ENCODE assay signal across 17 mouse cellular contexts in genomic region chr7:28966751-28967505, GRCm38 (mm10). TPM values are rescaled to one million over a fixed set of nuclear protein-coding genes. Genes with fewer than 3 reads are reported as not detected.
DNase-seq lines count a peak whose midpoint lies in the region; ATAC-seq and TF ChIP-seq lines count a peak whose summit lies in the region.
"Had no signal": no experiment of that assay in that cellular context is flagged by ENCODE, and none has a peak within 500 bp of the region (broad histone marks: within the 10 kb centered on the region; RNA-seq: fewer than 3 reads in every experiment).

No protein-coding gene starts in this region.

- no peaks in the 10 kb centered on the region for H3K27me3 ChIP-seq in heart, embryonic 15.5 days
- H3K27me3 ChIP-seq in liver, embryonic 12.5 days (replicated peaks): no peaks in the 10 kb centered on the region
- H3K27me3 ChIP-seq in embryonic facial prominence, embryonic 15.5 days: no peaks in the 10 kb centered on the region
- H3K27me3 ChIP-seq in cerebellum, adult 2 months (ENCODE audit: control insufficient read depth, insufficient read depth, low read length): no peaks in the 10 kb centered on the region
- H3K27me3 ChIP-seq: midbrain, embryonic 13.5 days; neural tube, embryonic 12.5 days had no signal

- H3K36me3 ChIP-seq in heart, embryonic 15.5 days: no peaks in the 10 kb centered on the region; the same call in 1 of the 2 replicates
- H3K36me3 ChIP-seq in liver, embryonic 12.5 days: peaks cover 22% of the 10 kb centered on the region
- H3K36me3 ChIP-seq in embryonic facial prominence, embryonic 15.5 days: peaks cover 20% of the 10 kb centered on the region

- 55% methylated on average over 4 of the region's 4 CpGs for WGBS in heart, embryonic 15.5 days
- 63% methylated on average over 4 of the region's 4 CpGs for WGBS in liver, embryonic 12.5 days (ENCODE audit: insufficient replicate concordance)
- WGBS in embryonic facial prominence, embryonic 15.5 days: 66% methylated on average over 4 of the region's 4 CpGs
- 83% methylated on average over 4 of the region's 4 CpGs for WGBS in cerebellum, adult 2 months

- peak overlapping the region; percentile 7; the same call in 1 of the 2 replicates for H3K27ac ChIP-seq in heart, embryonic 15.5 days
- H3K27ac ChIP-seq in liver, embryonic 12.5 days: peak overlapping the region; percentile 38; the same call in 1 of the 2 replicates
- H3K27ac ChIP-seq in embryonic facial prominence, embryonic 15.5 days (replicated peaks): 0 out of 2 replicates have a peak overlapping the region, but pooled peaks have one; percentile 4
- H3K27ac ChIP-seq in cerebellum, adult 2 months (ENCODE audit: insufficient read depth, low read length): no peak overlapping the region
- H3K27ac ChIP-seq: hindbrain, embryonic 10.5 days; midbrain, embryonic 13.5 days; neural tube, embryonic 12.5 days had no signal

- H3K4me3 ChIP-seq in heart, embryonic 15.5 days: no peak overlapping the region
- H3K4me3 ChIP-seq in liver, embryonic 12.5 days: no peak overlapping the region
- H3K4me3 ChIP-seq in embryonic facial prominence, embryonic 15.5 days (replicated peaks): no peak overlapping the region
- H3K4me3 ChIP-seq in cerebellum, adult 2 months (replicated peaks; ENCODE audit: insufficient read depth, low read depth, low read length): no peak overlapping the region
- H3K4me3 ChIP-seq: hindbrain, embryonic 10.5 days; midbrain, embryonic 13.5 days; neural tube, embryonic 12.5 days had no signal

- no peak overlapping the region for H3K4me2 ChIP-seq in heart, embryonic 15.5 days
- no peak overlapping the region for H3K4me2 ChIP-seq in liver, embryonic 12.5 days
- H3K4me2 ChIP-seq in embryonic facial prominence, embryonic 15.5 days (replicated peaks): no peak overlapping the region
- H3K4me2 ChIP-seq: midbrain, embryonic 13.5 days; neural tube, embryonic 12.5 days had no signal

- peak; percentile 75 for DNase-seq in adrenal gland, postnatal 14 days
- no peak for DNase-seq in adrenal gland, postnatal 4 days (ENCODE audit: low spot score in 2 of 2)
- DNase-seq in heart, adult 8-10 months (ENCODE audit: low spot score): no peak
- no peak for DNase-seq in liver
- DNase-seq in cerebellum, adult 2 months: no peak
- DNase-seq: cerebellum, adult 9-11 months; kidney, adult 2 months; liver, postnatal 0 days; lung, postnatal 14 days; right cerebral cortex, postnatal 4 days had no signal

- no peak for ATAC-seq in heart, embryonic 15.5 days (replicated peaks; ENCODE audit: insufficient number of reproducible peaks, insufficient read depth, low FRiP score, low read depth)
- ATAC-seq in liver, embryonic 12.5 days: no peak
- no peak for ATAC-seq in embryonic facial prominence, embryonic 15.5 days (ENCODE audit: insufficient number of reproducible peaks, low FRiP score, low TSS enrichment, low read depth)
- ATAC-seq: forebrain, embryonic 16.5 days; liver, postnatal 0 days; midbrain, embryonic 13.5 days had no signal

- H3K9ac ChIP-seq in heart, embryonic 15.5 days: no peak overlapping the region
- H3K9ac ChIP-seq in liver, embryonic 12.5 days: no peak overlapping the region
- no peak overlapping the region for H3K9ac ChIP-seq in embryonic facial prominence, embryonic 15.5 days
- H3K9ac ChIP-seq: liver, postnatal 0 days; midbrain, embryonic 13.5 days; neural tube, embryonic 12.5 days had no signal

- no peak for TF ChIP-seq POLR2A in cerebellum, adult 2 months (IDR thresholded peaks at IDR 0.05; ENCODE audit: borderline replicate concordance, insufficient read depth, low read length)

- H3K9me3 ChIP-seq in heart, embryonic 15.5 days (replicated peaks): no peaks in the 10 kb centered on the region
- H3K9me3 ChIP-seq in liver, embryonic 12.5 days (replicated peaks): no peaks in the 10 kb centered on the region
- no peaks in the 10 kb centered on the region for H3K9me3 ChIP-seq in embryonic facial prominence, embryonic 15.5 days (replicated peaks)
- H3K9me3 ChIP-seq: hindbrain, embryonic 10.5 days; midbrain, embryonic 13.5 days; neural tube, embryonic 12.5 days had no signal

- no peak for TF ChIP-seq CTCF in cerebellum, adult 2 months (IDR thresholded peaks at IDR 0.05; ENCODE audit: borderline replicate concordance, insufficient read depth, low read depth, low read length)

- peaks cover 28% of the 10 kb centered on the region for H3K4me1 ChIP-seq in heart, embryonic 15.5 days (replicated peaks)
- peaks cover 38% of the 10 kb centered on the region for H3K4me1 ChIP-seq in liver, embryonic 12.5 days
- peaks cover 12% of the 10 kb centered on the region; the same call in 1 of the 2 replicates for H3K4me1 ChIP-seq in embryonic facial prominence, embryonic 15.5 days
- no peaks in the 10 kb centered on the region for H3K4me1 ChIP-seq in cerebellum, adult 2 months (ENCODE audit: control insufficient read depth, insufficient read depth, low read length)
- H3K4me1 ChIP-seq: midbrain, embryonic 13.5 days; neural tube, embryonic 12.5 days had no signal

RNA-seq across cellular contexts. Expression of gene Actn4, which starts 4.8 kb away (rescaled TPM):
- total RNA-seq in adrenal gland, postnatal 14 days (2021): 271 and 282 TPM in 2 replicates
- 100 to 1,000 TPM; 220 to 242 TPM for total RNA-seq in adrenal gland, postnatal 4 days (2021)
- polyA plus RNA-seq in heart, embryonic 15.5 days (2015; fragmentation: Nextera tagmentation; extraction: Ambion mirVana): 236 and 281 TPM in 2 replicates
- 10 to 100 TPM; 57.8 to 82.0 (median 75.8) TPM for total RNA-seq in heart, adult 8-10 months (2022)
- polyA plus RNA-seq in liver, embryonic 12.5 days (2016; fragmentation: Nextera tagmentation; extraction: Ambion mirVana): 165 and 166 TPM in 2 replicates
- 321 and 328 TPM in 2 replicates for polyA plus RNA-seq in embryonic facial prominence, embryonic 15.5 days (2015; fragmentation: Nextera tagmentation; extraction: Ambion mirVana)
- polyA plus RNA-seq in cerebellum, adult 2 months (2012; rRNA removed): 129 and 135 TPM in 2 replicates

RNA-seq across cellular contexts. Expression of gene Eif3k, which starts 14.7 kb away (rescaled TPM):
- 233 and 240 TPM in 2 replicates for total RNA-seq in adrenal gland, postnatal 14 days (2021)
- 100 to 1,000 TPM; 308 to 312 TPM for total RNA-seq in adrenal gland, postnatal 4 days (2021)
- 239 and 261 TPM in 2 replicates for polyA plus RNA-seq in heart, embryonic 15.5 days (2015; fragmentation: Nextera tagmentation; extraction: Ambion mirVana)
- total RNA-seq in heart, adult 8-10 months (2022): 100 to 1,000 TPM; 152 to 167 (median 158) TPM
- polyA plus RNA-seq in liver, embryonic 12.5 days (2016; fragmentation: Nextera tagmentation; extraction: Ambion mirVana): 325 and 336 TPM in 2 replicates
- polyA plus RNA-seq in embryonic facial prominence, embryonic 15.5 days (2015; fragmentation: Nextera tagmentation; extraction: Ambion mirVana): 403 and 405 TPM in 2 replicates
- 322 and 331 TPM in 2 replicates for polyA plus RNA-seq in cerebellum, adult 2 months (2012; rRNA removed)

RNA-seq across cellular contexts. Expression of gene Map4k1, which starts 14.9 kb away (rescaled TPM):
- total RNA-seq in adrenal gland, postnatal 14 days (2021): 1.8 and 7.9 TPM in 2 replicates
- total RNA-seq in adrenal gland, postnatal 4 days (2021): 1 to 10 TPM; 2.5 to 3.6 TPM
- polyA plus RNA-seq in heart, embryonic 15.5 days (2015; fragmentation: Nextera tagmentation; extraction: Ambion mirVana): 2.8 and 7.6 TPM in 2 replicates
- total RNA-seq in heart, adult 8-10 months (2022): 1 to 10 TPM in 1 of 4 experiments, under 1 TPM in 3; 0.50 to 1.1 (median 0.74) TPM
- polyA plus RNA-seq in liver, embryonic 12.5 days (2016; fragmentation: Nextera tagmentation; extraction: Ambion mirVana): 33.3 and 35.0 TPM in 2 replicates
- 7.5 and 7.7 TPM in 2 replicates for polyA plus RNA-seq in embryonic facial prominence, embryonic 15.5 days (2015; fragmentation: Nextera tagmentation; extraction: Ambion mirVana)
- polyA plus RNA-seq in cerebellum, adult 2 months (2012; rRNA removed): 1.2 and 1.3 TPM in 2 replicates
